Mouse (Mus musculus): Measurements from ENCODE around the gene Rin2. TPM values are rescaled to one million over a fixed set of nuclear protein-coding genes. Genes with fewer than 3 reads are reported as not detected.

Rin2 gene
- polyA plus RNA-seq, 1 experiment = 8.2 TPM

GRCm38 (mm10) chr2:145729414-145729813, 54.4 kb downstream of the Rin2 start:
- Histone ChIP-seq H3K4me1 (ENCODE audit: control insufficient read depth, insufficient read depth, low read length) (no peaks in the 10 kb centered on the region), H3K27ac (ENCODE audit: insufficient read depth, low read length) (no peak overlapping the region), H3K4me3 (ENCODE audit: low read depth, low read length) (no peak overlapping the region), H3K27me3 (ENCODE audit: control insufficient read depth, insufficient read depth, low read length, poor library complexity, severe bottlenecking) (no peaks in the 10 kb centered on the region), H3K36me3 (ENCODE audit: control insufficient read depth, insufficient read depth, low read length, poor library complexity, severe bottlenecking) (no peaks in the 10 kb centered on the region), H3K9me3 (replicated peaks; ENCODE audit: control insufficient read depth, insufficient read depth, low read length, poor library complexity, severe bottlenecking) (no peaks in the 10 kb centered on the region), H3K9ac (ENCODE audit: low read depth, poor library complexity, severe bottlenecking) (no peak overlapping the region)
- TF ChIP-seq EP300 (IDR thresholded peaks at IDR 0.05; ENCODE audit: insufficient read depth, low read depth, low read length) = no peak
- TF ChIP-seq POLR2A (IDR thresholded peaks at IDR 0.05; ENCODE audit: insufficient read depth, low read length) = no peak
- TF ChIP-seq CTCF (IDR thresholded peaks at IDR 0.05; ENCODE audit: low read depth, low read length) = no peak

- Histone ChIP-seq H3K27me3 (ENCODE audit: control insufficient read depth, insufficient read depth, low read length, poor library complexity, severe bottlenecking) (no peaks in the 10 kb centered on the region), H3K4me3 (ENCODE audit: low read depth, low read length) (no peak overlapping the region), H3K27ac (ENCODE audit: insufficient read depth, low read length) (no peak overlapping the region), H3K9me3 (replicated peaks; ENCODE audit: control insufficient read depth, insufficient read depth, low read length, poor library complexity, severe bottlenecking) (no peaks in the 10 kb centered on the region), H3K36me3 (ENCODE audit: control insufficient read depth, insufficient read depth, low read length, poor library complexity, severe bottlenecking) (no peaks in the 10 kb centered on the region), H3K4me1 (ENCODE audit: control insufficient read depth, insufficient read depth, low read length) (no peaks in the 10 kb centered on the region), H3K9ac (ENCODE audit: low read depth, poor library complexity, severe bottlenecking) (no peak overlapping the region)
- TF ChIP-seq CTCF (IDR thresholded peaks at IDR 0.05; ENCODE audit: low read depth, low read length) = no peak
- no peak for TF ChIP-seq EP300 (IDR thresholded peaks at IDR 0.05; ENCODE audit: insufficient read depth, low read depth, low read length)
Measured at GRCm38 (mm10) chr2:145730189-145730880, 55.3 kb downstream of the Rin2 start.

- no peaks in the 10 kb centered on the region for H3K9me3 ChIP-seq (replicated peaks; ENCODE audit: control insufficient read depth, insufficient read depth, low read length, poor library complexity, severe bottlenecking)
- no peak overlapping the region for H3K27ac ChIP-seq (ENCODE audit: insufficient read depth, low read length)
- no peaks in the 10 kb centered on the region for H3K36me3 ChIP-seq (ENCODE audit: control insufficient read depth, insufficient read depth, low read length, poor library complexity, severe bottlenecking)
- TF ChIP-seq EP300 (IDR thresholded peaks at IDR 0.05; ENCODE audit: insufficient read depth, low read depth, low read length) (no peak), POLR2A (IDR thresholded peaks at IDR 0.05; ENCODE audit: insufficient read depth, low read length) (no peak), CTCF (IDR thresholded peaks at IDR 0.05; ENCODE audit: low read depth, low read length) (no peak)
- no peak overlapping the region for H3K4me3 ChIP-seq (ENCODE audit: low read depth, low read length)
- H3K9ac ChIP-seq (ENCODE audit: low read depth, poor library complexity, severe bottlenecking) = no peak overlapping the region
- no peaks in the 10 kb centered on the region for H3K27me3 ChIP-seq (ENCODE audit: control insufficient read depth, insufficient read depth, low read length, poor library complexity, severe bottlenecking)
- H3K4me1 ChIP-seq (ENCODE audit: control insufficient read depth, insufficient read depth, low read length) = no peaks in the 10 kb centered on the region
Measured at GRCm38 (mm10) chr2:145730905-145731304, 55.9 kb downstream of the Rin2 start.

GRCm38 (mm10) chr2:145735079-145735478, 60.1 kb downstream of the Rin2 start:
- Histone ChIP-seq H3K9ac (ENCODE audit: low read depth, poor library complexity, severe bottlenecking) (no peak overlapping the region), H3K36me3 (ENCODE audit: control insufficient read depth, insufficient read depth, low read length, poor library complexity, severe bottlenecking) (no peaks in the 10 kb centered on the region), H3K27ac (ENCODE audit: insufficient read depth, low read length) (no peak overlapping the region), H3K4me1 (ENCODE audit: control insufficient read depth, insufficient read depth, low read length) (no peaks in the 10 kb centered on the region), H3K9me3 (replicated peaks; ENCODE audit: control insufficient read depth, insufficient read depth, low read length, poor library complexity, severe bottlenecking) (no peaks in the 10 kb centered on the region), H3K4me3 (ENCODE audit: low read depth, low read length) (no peak overlapping the region), H3K27me3 (ENCODE audit: control insufficient read depth, insufficient read depth, low read length, poor library complexity, severe bottlenecking) (no peaks in the 10 kb centered on the region)
- TF ChIP-seq POLR2A (IDR thresholded peaks at IDR 0.05; ENCODE audit: insufficient read depth, low read length) (no peak), CTCF (IDR thresholded peaks at IDR 0.05; ENCODE audit: low read depth, low read length) (no peak), EP300 (IDR thresholded peaks at IDR 0.05; ENCODE audit: insufficient read depth, low read depth, low read length) (no peak)

DNA sequence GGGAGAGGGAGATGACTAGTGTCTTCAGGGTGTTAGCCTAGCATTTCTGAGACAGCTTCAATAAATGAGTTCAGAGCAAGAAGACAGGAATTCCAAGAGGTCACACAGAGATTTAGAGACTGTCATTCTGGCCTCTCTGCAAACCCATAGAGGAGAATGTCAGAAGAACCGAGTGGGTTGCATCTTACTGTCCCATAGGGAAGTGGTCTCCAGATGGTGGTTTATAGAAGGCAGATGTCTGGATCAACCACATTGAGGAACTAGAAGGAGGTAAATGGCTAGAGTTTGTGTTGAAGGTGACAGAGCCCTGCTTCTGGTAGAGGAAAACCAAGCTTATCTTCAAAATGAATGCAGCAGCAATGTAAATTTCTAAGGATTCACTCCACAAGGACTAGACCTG, 61.5 kb downstream of the Rin2 start:
- Histone ChIP-seq H3K4me3 (ENCODE audit: low read depth, low read length) (no peak overlapping the region), H3K36me3 (ENCODE audit: control insufficient read depth, insufficient read depth, low read length, poor library complexity, severe bottlenecking) (no peaks in the 10 kb centered on the region), H3K9ac (ENCODE audit: low read depth, poor library complexity, severe bottlenecking) (no peak overlapping the region), H3K9me3 (replicated peaks; ENCODE audit: control insufficient read depth, insufficient read depth, low read length, poor library complexity, severe bottlenecking) (no peaks in the 10 kb centered on the region; the same call in 1 of the 2 replicates), H3K27me3 (ENCODE audit: control insufficient read depth, insufficient read depth, low read length, poor library complexity, severe bottlenecking) (no peaks in the 10 kb centered on the region), H3K4me1 (ENCODE audit: control insufficient read depth, insufficient read depth, low read length) (no peaks in the 10 kb centered on the region), H3K27ac (ENCODE audit: insufficient read depth, low read length) (no peak overlapping the region)
- TF ChIP-seq CTCF (IDR thresholded peaks at IDR 0.05; ENCODE audit: low read depth, low read length) = no peak
- TF ChIP-seq EP300 (IDR thresholded peaks at IDR 0.05; ENCODE audit: insufficient read depth, low read depth, low read length) = no peak
- no peak for TF ChIP-seq POLR2A (IDR thresholded peaks at IDR 0.05; ENCODE audit: insufficient read depth, low read length)

DNA sequence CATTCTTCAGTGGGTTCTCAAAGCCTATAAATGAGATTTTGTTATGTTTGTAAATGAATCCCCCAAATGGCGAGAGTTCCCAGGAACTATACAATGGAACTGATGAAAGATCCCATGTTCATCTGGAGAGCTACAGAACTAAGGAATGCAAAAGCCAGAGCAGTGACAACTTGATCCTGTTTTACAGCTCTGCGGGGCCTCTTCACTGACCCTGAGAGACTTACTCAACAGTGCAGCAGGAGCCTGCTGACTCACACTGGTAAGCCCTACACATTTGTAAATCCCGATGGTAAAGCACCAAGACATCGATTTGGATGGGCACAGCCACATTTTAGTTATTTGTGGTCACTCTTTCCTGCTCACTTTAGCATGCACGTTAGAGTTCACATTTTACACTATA, 62.2 kb downstream of the Rin2 start:
- no peak overlapping the region for H3K4me3 ChIP-seq (ENCODE audit: low read depth, low read length)
- no peaks in the 10 kb centered on the region for H3K36me3 ChIP-seq (ENCODE audit: control insufficient read depth, insufficient read depth, low read length, poor library complexity, severe bottlenecking)
- no peaks in the 10 kb centered on the region for H3K4me1 ChIP-seq (ENCODE audit: control insufficient read depth, insufficient read depth, low read length)
- TF ChIP-seq CTCF (IDR thresholded peaks at IDR 0.05; ENCODE audit: low read depth, low read length) = no peak
- TF ChIP-seq EP300 (IDR thresholded peaks at IDR 0.05; ENCODE audit: insufficient read depth, low read depth, low read length) = no peak
- TF ChIP-seq POLR2A (IDR thresholded peaks at IDR 0.05; ENCODE audit: insufficient read depth, low read length) = no peak
- H3K27me3 ChIP-seq (ENCODE audit: control insufficient read depth, insufficient read depth, low read length, poor library complexity, severe bottlenecking) = no peaks in the 10 kb centered on the region
- no peaks in the 10 kb centered on the region; the same call in 1 of the 2 replicates for H3K9me3 ChIP-seq (replicated peaks; ENCODE audit: control insufficient read depth, insufficient read depth, low read length, poor library complexity, severe bottlenecking)
- no peak overlapping the region for H3K27ac ChIP-seq (ENCODE audit: insufficient read depth, low read length)
- H3K9ac ChIP-seq (ENCODE audit: low read depth, poor library complexity, severe bottlenecking) = no peak overlapping the region

All from ES-Bruce4 (cell line).